Mouse (Mus musculus) layer of hippocampus, adult 8-10 months (tissue): ENCODE data around the gene Cux1. TPM values are rescaled to one million over a fixed set of nuclear protein-coding genes. Genes with fewer than 3 reads are reported as not detected.
A peak's percentile ranks its signal among the peaks of the same experiment; 100 is the strongest.
"Not testable (repeated sequence)": the region's sequence is repeated elsewhere in the genome, so short reads cannot be mapped to it uniquely, and the experiment has no call there.

Source experiments
- DNase-seq, 2 experiments: peaks; one replicate each; pipeline ENCODE4 v3.0.0; 2022; ENCODE audit warnings: low spot score in 2 of 2
- microRNA-seq, 2 experiments: library from miRNA; unstranded; fragments of <30 nt; microRNA quantifications; one replicate each; pipeline ENCODE4 v1.2.0; 2022
- total RNA-seq, 4 experiments: library from RNA; stranded (reverse); gene quantifications; 2 replicates each; pipeline ENCODE4 v1.2.4; 2022

The Cux1 gene
- total RNA-seq, 4 experiments from 2014 or later, result 37.3 to 53.2 (median 46.7) TPM

DNA sequence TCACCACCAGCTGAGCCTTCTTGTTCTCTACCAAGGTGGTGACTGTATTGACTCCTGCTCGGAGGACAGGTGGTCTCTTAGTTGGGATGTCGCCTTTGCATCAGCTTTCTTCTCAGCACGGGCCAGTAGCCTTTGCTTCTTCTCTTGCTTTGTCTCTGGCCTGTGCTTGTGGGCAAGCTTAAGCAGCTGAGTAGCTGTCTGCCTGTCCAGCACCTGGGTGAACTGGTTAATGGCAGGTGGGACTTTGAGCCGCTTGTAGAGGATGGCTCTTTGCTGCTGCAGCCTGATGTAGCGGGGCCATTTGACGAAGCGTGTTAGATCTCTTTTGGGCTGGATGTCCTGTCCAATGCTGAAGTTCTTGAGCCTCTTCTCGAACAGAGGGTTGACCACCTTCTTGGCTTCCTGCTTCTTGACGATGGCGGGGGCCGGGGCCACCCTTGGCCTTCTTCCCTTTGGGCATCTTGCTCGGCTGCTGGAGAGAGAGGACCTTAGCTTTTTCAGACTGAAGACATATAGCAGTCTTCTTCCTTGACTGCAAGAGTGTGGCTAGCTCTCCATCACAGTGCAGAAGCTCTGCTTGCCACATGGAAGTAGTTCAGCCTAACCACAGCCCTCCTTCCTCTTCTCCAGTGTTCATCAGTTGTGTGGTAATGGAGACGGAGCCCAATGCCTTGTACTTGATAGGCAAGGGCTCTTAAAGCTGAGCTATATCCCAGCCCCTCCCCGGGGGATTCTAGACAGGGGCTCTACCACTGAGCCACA, 355.8 kb downstream of the Cux1 start:
- not testable (repeated sequence) for DNase-seq

DNA sequence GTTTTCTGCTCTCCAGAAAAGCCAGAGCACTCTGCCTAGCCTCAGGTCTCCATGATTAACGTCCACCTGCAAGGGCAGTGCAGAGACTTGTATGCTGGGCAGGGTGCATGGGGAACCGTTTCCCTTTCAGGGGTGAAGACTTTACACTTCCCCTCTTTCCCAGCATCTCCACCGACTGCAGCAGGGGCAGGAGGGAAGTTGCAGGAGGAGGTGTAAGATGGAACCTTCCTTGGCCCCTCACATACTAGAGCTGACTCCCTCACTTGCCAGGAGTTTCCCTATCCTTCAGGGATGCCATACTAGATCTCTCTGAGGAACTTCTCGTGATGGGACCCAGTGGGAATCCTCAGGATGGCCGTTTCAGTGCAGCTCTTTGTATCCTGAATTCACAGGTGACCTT, 356.7 kb downstream of the Cux1 start:
- no peak for DNase-seq

DNA sequence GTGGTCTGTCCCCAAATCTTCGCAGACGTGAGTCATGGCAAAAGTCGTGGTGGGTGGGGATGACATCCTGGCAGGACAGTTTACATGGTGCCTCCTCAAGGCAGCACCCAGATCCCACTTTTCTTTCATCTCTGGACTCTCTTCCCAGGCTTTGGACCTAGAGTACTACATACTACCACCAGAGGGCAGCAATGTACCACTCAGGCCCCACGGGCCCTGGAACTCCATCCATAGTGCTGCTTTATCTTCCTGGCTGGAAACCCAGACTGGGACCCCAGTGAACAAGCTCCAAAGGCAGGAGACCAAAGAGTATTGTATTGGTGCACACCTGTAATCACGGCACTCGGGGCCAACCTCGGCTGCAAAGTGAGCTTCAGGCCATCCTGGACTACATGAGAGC, 365.5 kb downstream of the Cux1 start:
- peak; percentile 44 to 71 for DNase-seq

DNA sequence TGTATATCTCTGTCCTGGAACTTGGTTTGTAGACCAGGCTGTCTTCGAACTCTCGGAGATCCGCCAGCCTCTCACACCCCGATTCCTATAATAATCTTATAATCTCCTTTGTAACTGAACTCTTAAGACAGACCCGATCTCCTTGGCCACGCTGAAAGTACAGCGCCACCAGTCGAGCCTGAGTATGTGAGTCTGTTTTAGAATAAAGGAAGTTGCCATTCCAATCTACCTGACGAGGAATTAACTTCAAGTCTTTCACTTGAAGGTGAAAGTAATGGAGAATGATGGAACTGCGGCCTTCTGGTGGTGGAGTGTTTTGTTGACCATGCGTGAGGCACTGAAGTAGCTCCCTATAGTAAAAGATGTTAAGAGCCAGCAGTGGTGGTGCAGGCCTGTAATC, 367.8 kb downstream of the Cux1 start:
- no peak for DNase-seq

DNA sequence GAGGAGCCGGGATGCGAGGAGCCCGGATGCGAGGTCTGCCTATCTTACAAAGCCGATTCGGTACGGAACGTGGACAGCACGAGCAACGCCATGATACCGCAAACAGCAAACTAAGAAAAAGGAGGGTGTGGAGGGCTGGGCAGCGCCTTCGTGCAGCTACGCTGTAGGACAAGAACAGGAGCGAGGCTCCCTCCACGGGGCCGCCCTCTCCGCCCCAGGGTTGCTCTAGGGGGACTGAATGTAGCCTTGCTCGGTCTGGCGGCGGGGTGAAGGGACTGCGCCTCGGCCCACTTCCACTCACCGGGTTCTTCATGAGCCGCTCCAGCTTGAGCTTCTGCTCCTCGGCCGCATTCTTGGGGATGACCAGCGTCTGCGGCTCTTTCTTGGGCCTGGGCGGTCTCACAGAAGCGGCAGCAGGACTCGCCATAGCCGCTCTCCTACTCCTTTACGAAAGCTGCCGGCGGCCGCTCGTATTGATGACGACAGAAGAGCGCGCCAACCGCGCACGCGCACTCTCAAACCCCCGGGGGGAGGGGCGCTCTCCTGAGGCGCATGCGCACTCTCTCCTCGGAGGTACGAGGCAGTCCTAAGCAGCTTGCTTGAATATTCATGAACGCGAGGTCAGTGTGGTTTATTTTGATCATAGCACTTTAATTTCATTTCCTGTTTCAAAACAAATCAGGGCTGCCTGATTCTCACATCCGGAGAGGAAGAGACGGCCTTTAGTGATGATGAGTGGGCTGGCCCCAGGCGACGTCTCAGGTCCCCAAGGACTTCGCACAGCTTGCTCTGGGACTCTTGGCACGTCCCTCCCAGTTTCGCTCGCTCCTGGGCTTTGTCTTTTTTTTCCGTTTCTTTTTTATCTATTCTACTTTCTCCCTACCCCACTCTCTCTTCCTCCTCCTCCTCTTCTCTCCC, 368.6 kb downstream of the Cux1 start, which contains the start of gene Prkrip1:
Prkrip1 (minus strand) TSS at position 490 of the 918 bp plus-strand sequence.
- DNase-seq, result peak; percentile 86 to 93

Small RNAs within 50 kb of the gene (microRNA-seq; reads per million reads assigned to microRNA genes)
- gene Mir721, result 0 reads per million in 2 experiments

Other genes with a start within 250 kb of the Cux1 start
- not detected for gene Myl10, start 125.7 kb upstream of the Cux1 start, total RNA-seq